Mouse (Mus musculus) midbrain, embryonic 12.5 days (tissue): ENCODE measurements at regions not wholly inside any gene's neighbourhood (a gene's known extent, or its start where the extent isn't known, plus 50 kb on each side); places are given as distances from the start of the nearest gene placed in this dataset.

Experiments used
- ATAC-seq: fragments of 200-750 bp; cut with Nextera tagmentation; 2 replicates; pipeline ENCODE4 v1.8.0; 2017; ENCODE audit warnings: low read depth, moderate TSS enrichment, moderate library complexity; ENCODE audit not compliant: low FRiP score
- H3K27ac ChIP-seq: fragments of 300-500 bp; sonication (generic); replicated peaks from 2 replicates; pipeline ENCODE4 v1.5.1; 2016; ENCODE audit warnings: mild to moderate bottlenecking
- H3K27me3 ChIP-seq: fragments of 300-500 bp; sonication (generic); 2 replicates; pipeline ENCODE4 v1.6.1; 2016; ENCODE audit warnings: mild to moderate bottlenecking
- H3K36me3 ChIP-seq: fragments of 300-500 bp; sonication (generic); 2 replicates; pipeline ENCODE4 v1.6.1; 2016
- H3K4me1 ChIP-seq: fragments of 300-500 bp; sonication (generic); 2 replicates; pipeline ENCODE4 v1.6.1; 2016
- H3K4me2 ChIP-seq: fragments of 300-500 bp; sonication (generic); replicated peaks from 2 replicates; pipeline ENCODE4 v1.6.1; 2016; ENCODE audit warnings: mild to moderate bottlenecking, moderate library complexity
- H3K4me3 ChIP-seq: fragments of 300-500 bp; sonication (generic); 2 replicates; pipeline ENCODE4 v1.5.1; 2016; ENCODE audit warnings: mild to moderate bottlenecking
- H3K9ac ChIP-seq: fragments of 300-500 bp; sonication (generic); replicated peaks from 2 replicates; pipeline ENCODE4 v1.6.1; 2016; ENCODE audit warnings: mild to moderate bottlenecking, moderate library complexity
- H3K9me3 ChIP-seq: fragments of 300-500 bp; sonication (generic); 2 replicates; pipeline ENCODE4 v1.6.1; 2016; ENCODE audit warnings: mild to moderate bottlenecking
- WGBS: fragments of 180-500 bp; shearing (Covaris S2); methylation state at CpG from one replicate; pipeline ENCODE4 v1.1.7; 2016; 5-methylcytosine and 5-hydroxymethylcytosine counted together

DNA sequence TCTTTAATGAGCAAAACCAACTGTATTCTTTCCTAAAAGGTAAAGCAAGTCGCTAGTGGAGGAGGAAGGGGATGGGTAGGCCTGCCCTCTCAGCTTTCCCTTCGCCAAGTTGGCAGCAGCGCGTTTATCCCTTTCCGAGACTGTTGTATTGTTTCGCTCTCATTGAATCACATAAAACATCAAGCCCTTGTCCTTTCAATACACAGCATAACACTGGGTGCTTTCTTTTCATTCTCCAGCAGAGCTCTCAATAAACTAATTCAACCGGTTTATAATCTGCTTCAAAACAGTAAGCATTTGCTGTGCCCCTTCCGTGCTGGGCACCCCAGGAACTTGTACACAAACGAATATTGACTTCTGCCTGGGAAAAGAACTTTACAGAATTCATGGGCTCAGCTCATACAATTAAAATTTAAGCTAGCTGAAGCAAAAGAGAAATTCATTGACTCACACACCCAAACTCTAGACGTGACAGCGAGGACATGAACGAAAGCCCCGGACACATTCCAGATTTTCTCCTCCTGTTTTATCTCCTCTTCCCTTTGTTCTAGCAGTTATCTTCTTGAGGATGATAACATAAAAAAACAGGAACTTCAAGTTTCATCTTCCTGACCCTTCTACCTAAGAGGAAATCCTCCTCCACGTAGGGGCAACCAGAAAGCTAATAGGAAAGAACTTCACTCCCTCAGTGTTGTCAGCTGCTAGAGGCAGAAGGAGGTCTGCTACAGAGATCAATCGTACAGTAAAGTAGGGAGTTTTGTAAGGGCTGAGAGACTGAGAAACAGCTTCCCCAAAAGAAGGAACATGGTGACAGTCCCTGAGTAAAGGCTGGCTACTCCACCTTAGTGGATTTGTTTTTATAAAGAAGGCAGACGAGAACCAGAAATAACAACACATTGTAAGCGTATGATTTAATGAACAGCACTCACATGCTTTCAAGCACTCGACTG is 177.9 kb downstream of the Kdr start:
- Histone ChIP-seq H3K4me2 (peak overlapping the region; percentile 10; the same call in 1 of the 2 replicates), H3K9me3 (no peaks in the 10 kb centered on the region), H3K4me3 (no peak overlapping the region), H3K4me1 (peaks cover 13% of the 10 kb centered on the region), H3K27ac (no peak overlapping the region), H3K36me3 (no peaks in the 10 kb centered on the region), H3K9ac (no peak overlapping the region), H3K27me3 (no peaks in the 10 kb centered on the region)
- WGBS = 52% methylated on average over 18 of the region's 18 CpGs
- ATAC-seq = no peak

DNA sequence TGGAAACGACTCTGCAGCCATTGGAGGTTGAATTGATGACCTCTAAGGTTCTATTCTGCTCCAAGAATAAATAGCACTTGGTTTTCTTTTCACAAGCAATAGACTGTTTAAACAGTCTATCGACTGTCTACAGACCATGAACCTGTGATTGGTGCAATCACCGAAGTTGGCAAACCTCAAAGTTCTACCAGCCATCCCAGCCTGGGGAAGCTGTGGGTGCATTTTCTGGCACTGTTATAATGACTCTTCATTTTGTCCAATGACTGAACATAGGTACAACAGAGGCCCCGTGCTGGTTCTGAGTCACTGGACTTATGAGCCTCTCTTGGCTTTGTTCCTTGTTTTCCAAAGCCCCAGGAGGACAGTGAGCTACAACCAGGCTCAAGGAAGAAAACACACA is 178.6 kb downstream of the Kdr start:
- H3K4me1 ChIP-seq = peaks cover 13% of the 10 kb centered on the region
- H3K36me3 ChIP-seq = no peaks in the 10 kb centered on the region
- peak overlapping the region; percentile 10; the same call in 1 of the 2 replicates for H3K4me2 ChIP-seq
- no peak overlapping the region for H3K9ac ChIP-seq
- ATAC-seq = no peak
- H3K4me3 ChIP-seq = no peak overlapping the region
- no peaks in the 10 kb centered on the region for H3K27me3 ChIP-seq
- H3K9me3 ChIP-seq = no peaks in the 10 kb centered on the region
- no peak overlapping the region for H3K27ac ChIP-seq
- 81% methylated on average over 4 of the region's 4 CpGs for WGBS

DNA sequence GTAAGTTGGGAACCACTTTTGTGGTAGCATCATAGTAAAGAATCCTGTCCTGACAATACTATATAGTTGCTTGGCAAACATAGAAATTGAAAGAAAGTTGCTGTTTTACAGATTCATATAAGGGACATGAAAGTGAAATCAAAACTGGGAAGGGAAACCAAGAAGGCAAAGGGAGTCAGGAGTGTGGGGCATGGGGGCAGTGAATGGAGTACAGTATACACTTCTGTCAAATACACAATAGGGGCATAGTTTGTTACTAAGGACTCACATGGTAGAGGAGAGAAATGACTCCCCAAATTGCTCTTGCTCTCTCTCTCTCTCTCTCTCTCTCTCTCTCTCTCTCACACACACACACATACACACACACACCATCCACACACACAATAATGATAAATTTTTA is 185.1 kb downstream of the Kdr start:
- H3K4me1 ChIP-seq = no peaks in the 10 kb centered on the region; the same call in 1 of the 2 replicates
- H3K4me3 ChIP-seq = no peak overlapping the region
- no peak overlapping the region for H3K4me2 ChIP-seq
- H3K27ac ChIP-seq = no peak overlapping the region
- H3K36me3 ChIP-seq = no peaks in the 10 kb centered on the region
- no peak for ATAC-seq
- no peaks in the 10 kb centered on the region for H3K9me3 ChIP-seq
- no peak overlapping the region for H3K9ac ChIP-seq
- no peaks in the 10 kb centered on the region for H3K27me3 ChIP-seq

DNA sequence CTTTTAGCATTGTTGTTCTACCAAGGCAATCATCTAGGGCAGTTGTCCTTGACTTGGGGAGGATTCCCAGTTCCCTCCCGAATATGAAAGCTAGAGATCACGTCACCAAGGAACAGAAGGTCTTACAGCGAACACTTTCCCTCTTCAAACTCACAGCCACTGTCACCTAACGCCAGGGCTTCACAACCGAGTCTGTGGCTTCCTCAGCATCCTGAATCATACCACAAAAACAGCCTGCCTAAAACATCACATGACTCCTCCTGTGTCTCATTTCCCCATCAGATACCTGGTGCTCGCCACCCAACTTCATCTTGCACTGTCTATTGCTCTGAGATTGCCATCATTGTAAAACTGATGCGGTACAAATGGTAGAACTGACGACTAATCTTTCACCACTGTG is 186.5 kb downstream of the Kdr start:
- ATAC-seq = no peak
- Histone ChIP-seq H3K9me3 (no peaks in the 10 kb centered on the region), H3K27me3 (no peaks in the 10 kb centered on the region), H3K4me3 (no peak overlapping the region), H3K27ac (no peak overlapping the region), H3K36me3 (no peaks in the 10 kb centered on the region), H3K4me1 (peaks cover 3% of the 10 kb centered on the region; the same call in 1 of the 2 replicates), H3K9ac (no peak overlapping the region), H3K4me2 (no peak overlapping the region)
- 89% methylated on average over 8 of the region's 8 CpGs for WGBS

DNA sequence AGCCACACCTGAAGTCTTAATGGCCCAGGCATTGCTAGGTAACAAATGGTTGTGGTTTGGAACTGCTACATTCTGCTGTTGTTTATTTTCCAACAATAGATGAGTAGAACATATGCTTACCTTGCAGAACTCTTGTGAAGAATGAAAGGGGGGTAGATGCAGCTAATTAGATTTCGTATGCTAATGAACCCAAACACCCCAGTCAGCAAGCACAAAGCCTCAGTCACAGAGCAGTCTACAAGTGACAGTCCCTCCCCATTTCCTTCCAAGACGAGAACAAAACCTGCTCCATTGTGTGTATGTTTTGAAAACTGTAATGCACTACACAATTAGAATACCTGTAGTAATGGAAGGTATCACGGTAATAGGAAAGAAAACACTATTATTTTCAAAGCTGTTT is 190.2 kb downstream of the Kdr start:
- ATAC-seq = no peak
- peaks cover 3% of the 10 kb centered on the region; the same call in 1 of the 2 replicates for H3K4me1 ChIP-seq
- 38% methylated on average over 3 of the region's 3 CpGs for WGBS

DNA sequence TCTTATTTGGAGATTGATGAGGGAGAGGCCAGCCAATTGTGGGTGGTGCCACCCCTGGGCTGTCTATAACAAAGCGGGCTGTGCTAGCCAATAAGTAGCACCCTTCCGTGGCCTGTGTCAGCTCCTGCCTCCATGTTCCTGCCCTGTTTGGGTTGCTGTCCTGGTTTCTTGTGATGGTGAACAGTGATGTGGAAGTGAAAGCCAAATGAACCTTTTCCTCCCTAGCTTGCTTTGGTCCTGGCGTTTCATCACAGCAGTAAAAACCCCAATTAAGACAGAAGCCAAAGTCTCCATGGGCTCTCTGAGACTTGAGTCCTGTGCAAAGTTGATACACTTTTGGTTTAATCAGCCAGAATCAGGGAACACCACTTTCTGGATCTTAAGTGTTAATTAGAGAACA is 192.1 kb downstream of the Kdr start:
- ATAC-seq = no peak
- Histone ChIP-seq H3K9ac (no peak overlapping the region), H3K36me3 (no peaks in the 10 kb centered on the region), H3K27me3 (no peaks in the 10 kb centered on the region), H3K4me1 (peaks cover 3% of the 10 kb centered on the region; the same call in 1 of the 2 replicates), H3K4me3 (no peak overlapping the region), H3K27ac (no peak overlapping the region), H3K9me3 (no peaks in the 10 kb centered on the region), H3K4me2 (no peak overlapping the region)
- 92% methylated on average over 3 of the region's 3 CpGs for WGBS

More for the DNA sequence above, 190.2 kb downstream of the Kdr start:
- H3K4me3 ChIP-seq = no peak overlapping the region
- no peak overlapping the region for H3K27ac ChIP-seq
- H3K36me3 ChIP-seq = no peaks in the 10 kb centered on the region
- no peak overlapping the region for H3K4me2 ChIP-seq
- no peak overlapping the region for H3K9ac ChIP-seq
- no peaks in the 10 kb centered on the region for H3K9me3 ChIP-seq
- H3K27me3 ChIP-seq = no peaks in the 10 kb centered on the region

DNA sequence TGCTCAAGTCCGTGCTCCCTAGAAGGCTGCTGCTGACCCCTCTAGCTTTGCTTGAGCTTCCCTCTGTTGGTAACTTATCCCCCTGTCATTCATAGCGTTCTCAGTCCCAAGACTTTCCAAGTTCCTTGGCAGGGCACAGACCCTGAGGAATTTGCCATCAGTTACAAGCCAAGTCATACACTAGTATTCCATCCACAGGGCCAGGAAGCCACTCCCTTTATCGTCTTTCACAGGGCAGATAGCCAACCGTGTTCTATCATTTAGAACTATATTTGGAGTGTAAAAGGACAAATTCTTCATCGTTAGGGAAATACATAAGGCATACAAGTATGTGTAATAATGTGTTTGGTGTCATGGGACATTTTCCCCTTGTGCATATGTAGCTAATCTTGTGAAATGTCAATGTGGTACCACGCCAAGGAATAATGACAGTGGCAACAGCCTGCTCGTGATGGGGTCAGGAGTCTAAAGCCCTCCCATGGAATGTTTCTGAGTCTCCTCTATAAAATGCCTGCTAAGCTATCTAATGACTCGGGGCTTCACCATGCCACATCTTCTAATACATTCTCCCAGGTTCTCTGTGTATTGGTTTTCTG is 193.2 kb downstream of the Kdr start:
- ATAC-seq = no peak
- no peak overlapping the region for H3K27ac ChIP-seq
- no peak overlapping the region for H3K9ac ChIP-seq

DNA sequence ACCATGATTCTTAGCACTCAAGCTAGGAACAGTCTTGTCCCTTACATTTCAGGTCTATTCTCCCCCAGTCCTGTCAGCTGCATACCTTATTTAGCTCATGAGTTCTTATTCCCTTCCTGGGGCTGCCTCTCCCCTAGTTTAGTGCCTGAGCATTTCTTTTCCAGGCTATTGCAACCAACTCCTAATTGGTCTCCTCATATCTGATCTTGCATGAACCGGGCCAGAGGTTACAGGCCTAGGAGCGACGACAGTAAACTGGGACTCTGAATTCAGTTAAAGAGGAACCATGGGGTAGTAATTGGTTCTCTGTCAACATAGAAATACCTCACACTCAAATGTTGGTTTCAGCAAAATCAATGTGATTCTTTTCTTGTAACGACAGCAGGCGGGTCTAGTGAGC is 195.9 kb downstream of the Kit start:
- no peak overlapping the region for H3K4me2 ChIP-seq
- no peak overlapping the region for H3K27ac ChIP-seq
- no peaks in the 10 kb centered on the region for H3K9me3 ChIP-seq
- no peak overlapping the region for H3K4me3 ChIP-seq
- no peak overlapping the region for H3K9ac ChIP-seq
- no peaks in the 10 kb centered on the region for H3K36me3 ChIP-seq
- WGBS = 93% methylated on average over 5 of the region's 5 CpGs
- H3K27me3 ChIP-seq = no peaks in the 10 kb centered on the region
- no peak for ATAC-seq
- H3K4me1 ChIP-seq = no peaks in the 10 kb centered on the region

More for the DNA sequence above, 193.2 kb downstream of the Kdr start:
- no peak overlapping the region for H3K4me3 ChIP-seq
- 89% methylated on average over 8 of the region's 8 CpGs for WGBS
- no peak overlapping the region for H3K4me2 ChIP-seq
- no peaks in the 10 kb centered on the region for H3K9me3 ChIP-seq
- peaks cover 3% of the 10 kb centered on the region; the same call in 1 of the 2 replicates for H3K4me1 ChIP-seq
- no peaks in the 10 kb centered on the region for H3K27me3 ChIP-seq
- no peaks in the 10 kb centered on the region for H3K36me3 ChIP-seq

DNA sequence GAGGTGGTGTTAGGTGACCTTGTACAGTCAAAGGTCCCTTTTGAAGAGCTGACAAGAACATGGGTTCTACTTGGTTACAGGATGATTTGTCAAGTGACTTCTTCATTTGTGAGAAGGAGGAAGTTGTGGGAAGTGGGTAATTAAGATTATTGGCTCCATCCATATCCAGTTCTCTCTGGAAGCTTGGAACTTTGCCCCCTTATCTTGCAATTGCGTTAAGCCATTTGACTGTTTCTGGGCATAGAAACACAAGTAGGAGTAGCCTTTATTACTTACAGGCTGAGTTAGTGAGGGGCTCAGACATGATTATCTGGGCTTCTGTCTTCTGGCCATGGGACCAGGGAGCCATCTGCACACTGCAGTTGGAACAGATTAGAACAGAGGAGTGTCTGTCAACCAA is 192.5 kb downstream of the Kit start:
- Histone ChIP-seq H3K27ac (no peak overlapping the region), H3K9ac (no peak overlapping the region), H3K4me3 (no peak overlapping the region), H3K4me2 (no peak overlapping the region), H3K27me3 (no peaks in the 10 kb centered on the region), H3K4me1 (peaks cover 4% of the 10 kb centered on the region; the same call in 1 of the 2 replicates), H3K9me3 (no peaks in the 10 kb centered on the region), H3K36me3 (no peaks in the 10 kb centered on the region)
- 97% methylated on average over 1 of the region's 1 CpGs for WGBS
- ATAC-seq = no peak

DNA sequence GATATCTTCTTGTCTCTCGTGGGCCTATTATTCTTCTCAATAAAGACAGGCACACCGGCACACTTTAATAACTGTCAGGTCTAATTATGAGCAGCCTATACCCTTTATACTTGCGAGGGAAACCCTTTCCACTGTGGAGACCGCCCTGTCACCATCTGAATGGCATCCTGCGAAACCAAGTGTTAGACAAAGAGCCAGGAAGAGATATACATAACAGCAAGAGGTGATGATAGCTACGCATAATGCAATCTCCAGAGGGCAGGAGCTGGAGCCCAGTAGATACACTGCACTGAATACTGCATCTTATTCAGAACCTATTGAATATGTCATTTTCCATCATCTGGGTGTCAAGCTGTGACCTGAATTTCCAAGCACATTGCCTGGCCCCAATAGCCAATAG is 187.7 kb downstream of the Kit start:
- H3K4me3 ChIP-seq = no peak overlapping the region
- 65% methylated on average over 6 of the region's 6 CpGs for WGBS

DNA sequence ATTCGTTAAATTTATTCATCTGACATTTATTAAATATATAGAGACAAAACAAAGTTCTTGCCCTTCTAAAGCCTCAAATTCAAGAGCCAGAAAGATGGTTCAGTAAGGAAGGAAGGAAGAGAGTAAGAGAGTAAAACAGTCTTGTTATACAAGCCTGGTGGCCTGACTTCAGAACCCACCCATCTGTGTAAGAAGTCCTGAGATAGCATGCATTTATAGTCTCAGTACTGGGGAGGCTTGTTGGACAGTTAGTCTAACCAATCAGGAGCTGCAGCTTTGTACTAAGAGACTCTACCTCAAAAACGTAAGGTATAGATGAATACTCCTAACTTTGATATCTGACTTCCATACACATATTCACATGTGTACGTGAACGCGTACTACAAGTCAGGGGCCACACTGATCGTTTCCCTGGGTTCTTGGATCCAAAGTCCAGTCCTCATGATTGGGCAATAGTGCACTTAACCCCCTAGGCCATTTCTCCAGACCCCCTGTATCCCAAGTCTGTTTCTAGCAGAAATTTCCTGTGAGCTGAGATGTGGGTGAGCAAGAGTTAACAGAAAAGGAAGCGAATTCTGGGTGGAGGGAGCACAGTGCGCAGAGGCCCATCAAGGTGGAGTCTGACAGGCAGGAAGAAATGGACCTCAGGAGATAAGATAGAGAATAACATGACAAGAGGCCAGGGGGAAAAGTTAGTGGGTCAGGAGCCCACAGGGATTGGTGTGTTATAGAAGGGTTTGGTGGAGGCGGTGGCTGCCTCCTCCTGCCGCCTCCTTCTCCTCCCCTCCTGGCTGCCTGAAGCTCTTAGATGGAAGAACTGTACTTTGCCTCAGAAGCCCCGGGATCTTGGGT is 187.0 kb downstream of the Kit start:
- Histone ChIP-seq H3K27ac (no peak overlapping the region), H3K4me2 (no peak overlapping the region), H3K27me3 (no peaks in the 10 kb centered on the region), H3K4me3 (no peak overlapping the region), H3K4me1 (peaks cover 4% of the 10 kb centered on the region; the same call in 1 of the 2 replicates), H3K36me3 (no peaks in the 10 kb centered on the region), H3K9ac (no peak overlapping the region), H3K9me3 (no peaks in the 10 kb centered on the region)
- no peak for ATAC-seq
- 86% methylated on average over 10 of the region's 11 CpGs for WGBS

More for the DNA sequence above, 187.7 kb downstream of the Kit start:
- Histone ChIP-seq H3K4me2 (no peak overlapping the region), H3K36me3 (no peaks in the 10 kb centered on the region), H3K9me3 (no peaks in the 10 kb centered on the region), H3K27ac (no peak overlapping the region), H3K4me1 (peaks cover 4% of the 10 kb centered on the region; the same call in 1 of the 2 replicates), H3K9ac (no peak overlapping the region), H3K27me3 (no peaks in the 10 kb centered on the region)
- ATAC-seq = no peak
